Comparison of ENCODE assay signal across 16 mouse cellular contexts in genomic region chr17:67011836-67012583, GRCm38 (mm10).
DNase-seq lines count a peak whose midpoint lies in the region; ATAC-seq lines count a peak whose summit lies in the region.
"Had no signal": no experiment of that assay in that cellular context is flagged by ENCODE, and none has a peak within 500 bp of the region (broad histone marks: within the 10 kb centered on the region; RNA-seq: fewer than 3 reads in every experiment).

No protein-coding gene starts in this region.

- peaks cover 25% of the 10 kb centered on the region for H3K4me1 ChIP-seq in forebrain, embryonic 16.5 days (replicated peaks; ENCODE audit: control insufficient read depth, insufficient read depth, low read length)
- no peaks in the 10 kb centered on the region for H3K4me1 ChIP-seq in liver, embryonic 11.5 days (replicated peaks; ENCODE audit: control insufficient read depth, insufficient read depth, low read length)

- H3K4me2 ChIP-seq in forebrain, embryonic 16.5 days (ENCODE audit: low read length): no peak overlapping the region
- H3K4me2 ChIP-seq in liver, embryonic 11.5 days: no peak overlapping the region
- H3K4me2 ChIP-seq: embryonic facial prominence, embryonic 12.5 days had no signal

- no peak overlapping the region for H3K9ac ChIP-seq in forebrain, embryonic 16.5 days (replicated peaks; ENCODE audit: low read depth, low read length)
- H3K9ac ChIP-seq in liver, embryonic 11.5 days (ENCODE audit: low read depth, low read length): no peak overlapping the region
- H3K9ac ChIP-seq: embryonic facial prominence, embryonic 12.5 days; liver, embryonic 14.5 days had no signal

- no peaks in the 10 kb centered on the region for H3K27me3 ChIP-seq in forebrain, embryonic 16.5 days (replicated peaks; ENCODE audit: control insufficient read depth, insufficient read depth, low read length)
- H3K27me3 ChIP-seq in liver, embryonic 11.5 days (replicated peaks; ENCODE audit: control insufficient read depth, insufficient read depth, low read length): no peaks in the 10 kb centered on the region
- H3K27me3 ChIP-seq: embryonic facial prominence, embryonic 12.5 days; Patski had no signal

- peak; percentile 80 for ATAC-seq in forebrain, embryonic 16.5 days
- ATAC-seq in liver, embryonic 11.5 days (replicated peaks; ENCODE audit: low FRiP score): no peak
- no peak for ATAC-seq in megakaryocyte-erythroid progenitor cell, adult 5-6 weeks (replicated peaks; ENCODE audit: low FRiP score, low TSS enrichment, poor library complexity, severe bottlenecking)
- ATAC-seq: Patski had no signal

- WGBS in forebrain, embryonic 16.5 days: 65% methylated on average over 6 of the region's 6 CpGs
- 85% methylated on average over 6 of the region's 6 CpGs for WGBS in liver, embryonic 11.5 days

- H3K9me3 ChIP-seq in forebrain, embryonic 16.5 days (ENCODE audit: control insufficient read depth, low read length): no peaks in the 10 kb centered on the region
- H3K9me3 ChIP-seq in liver, embryonic 11.5 days (ENCODE audit: control insufficient read depth, low read length): no peaks in the 10 kb centered on the region
- H3K9me3 ChIP-seq: embryonic facial prominence, embryonic 12.5 days had no signal

- H3K36me3 ChIP-seq in forebrain, embryonic 16.5 days (ENCODE audit: control insufficient read depth, insufficient read depth): no peaks in the 10 kb centered on the region
- H3K36me3 ChIP-seq in liver, embryonic 11.5 days (ENCODE audit: control insufficient read depth, insufficient read depth, low read length): no peaks in the 10 kb centered on the region
- H3K36me3 ChIP-seq: embryonic facial prominence, embryonic 12.5 days had no signal

- peak; percentile 63 for DNase-seq in layer of hippocampus, adult 11-12 months (ENCODE audit: low spot score)
- no peak for DNase-seq in layer of hippocampus, postnatal 10 days (ENCODE audit: low spot score in 2 of 2)
- peak; percentile 35 to 55 for DNase-seq in layer of hippocampus, postnatal 14 days (ENCODE audit: low spot score in 2 of 2)
- DNase-seq in right cerebral cortex, postnatal 25 days: peak; percentile 73
- DNase-seq in liver, embryonic 11.5 days (ENCODE audit: low spot score): no peak
- DNase-seq in kidney, adult 9 months: no peak
- DNase-seq: adrenal gland, postnatal 14 days; gastrocnemius, postnatal 14 days; heart, postnatal 10 days; kidney, postnatal 25 days; thymus, adult 18-20 months had no signal

- peak overlapping the region; percentile 17; the same call in 1 of the 2 replicates for H3K27ac ChIP-seq in forebrain, embryonic 16.5 days (ENCODE audit: low read length)
- no peak overlapping the region for H3K27ac ChIP-seq in liver, embryonic 11.5 days (ENCODE audit: low read depth, low read length)
- H3K27ac ChIP-seq: embryonic facial prominence, embryonic 12.5 days; liver, embryonic 14.5 days had no signal

- no peak overlapping the region for H3K4me3 ChIP-seq in forebrain, embryonic 16.5 days (replicated peaks; ENCODE audit: low read length)
- no peak overlapping the region for H3K4me3 ChIP-seq in liver, embryonic 11.5 days (ENCODE audit: low read depth, low read length)
- H3K4me3 ChIP-seq: embryonic facial prominence, embryonic 12.5 days had no signal

Comparison
In these comparisons a context has a peak if more than half of its experiments do, and no peak if none do; other contexts are left out.
1. DNase-seq: peak in layer of hippocampus, adult 11-12 months (single experiment), layer of hippocampus, postnatal 14 days (2 of 2) and right cerebral cortex, postnatal 25 days (single experiment); none in layer of hippocampus, postnatal 10 days (0 of 2), liver, embryonic 11.5 days (single experiment) and kidney, adult 9 months (single experiment).